Mouse (Mus musculus): ENCODE results near the gene C1ra. TPM values are rescaled to one million over a fixed set of nuclear protein-coding genes. Genes with fewer than 3 reads are reported as not detected.
"Not testable (repeated sequence)": the region's sequence is repeated elsewhere in the genome, so short reads cannot be mapped to it uniquely, and the experiment has no call there.

C1ra gene
- polyA plus RNA-seq, 1 experiment from 2014 or later, result 0.40 TPM

- 74% methylated on average over 7 of the region's 7 CpGs for WGBS
- no peak for ATAC-seq (ENCODE audit: extremely low read depth, insufficient number of reproducible peaks, low FRiP score, low TSS enrichment)
- H3K4me1 ChIP-seq, result peaks cover 11% of the 10 kb centered on the region
Observed at GRCm38 (mm10) chr6:124476216-124476615, 36.0 kb upstream of the C1ra start.

GRCm38 (mm10) chr6:124476796-124477195 is 35.4 kb upstream of the C1ra start:
- Histone ChIP-seq H3K4me3 (no peak overlapping the region), H3K9ac (no peak overlapping the region), H3K36me3 (no peaks in the 10 kb centered on the region), H3K9me3 (no peaks in the 10 kb centered on the region), H3K4me2 (no peak overlapping the region), H3K27ac (replicated peaks) (no peak overlapping the region), H3K4me1 (peaks cover 11% of the 10 kb centered on the region), H3K27me3 (replicated peaks) (no peaks in the 10 kb centered on the region)
- WGBS, result 79% methylated on average over 11 of the region's 11 CpGs
- no peak for ATAC-seq (ENCODE audit: extremely low read depth, insufficient number of reproducible peaks, low FRiP score, low TSS enrichment)

More at GRCm38 (mm10) chr6:124476216-124476615, 36.0 kb upstream of the C1ra start:
- Histone ChIP-seq H3K4me3 (no peak overlapping the region), H3K27ac (replicated peaks) (no peak overlapping the region), H3K36me3 (no peaks in the 10 kb centered on the region), H3K9me3 (no peaks in the 10 kb centered on the region), H3K9ac (no peak overlapping the region), H3K4me2 (no peak overlapping the region), H3K27me3 (replicated peaks) (no peaks in the 10 kb centered on the region)

- no peak overlapping the region for H3K9ac ChIP-seq
- H3K36me3 ChIP-seq, result no peaks in the 10 kb centered on the region
- H3K4me3 ChIP-seq, result no peak overlapping the region
- no peaks in the 10 kb centered on the region for H3K9me3 ChIP-seq
- no peaks in the 10 kb centered on the region for H3K27me3 ChIP-seq (replicated peaks)
- H3K27ac ChIP-seq (replicated peaks), result no peak overlapping the region
- 61% methylated on average over 5 of the region's 5 CpGs for WGBS
- H3K4me2 ChIP-seq, result no peak overlapping the region
- H3K4me1 ChIP-seq, result peaks cover 11% of the 10 kb centered on the region
- ATAC-seq (ENCODE audit: extremely low read depth, insufficient number of reproducible peaks, low FRiP score, low TSS enrichment), result no peak
Observed at GRCm38 (mm10) chr6:124477221-124477655, 35.0 kb upstream of the C1ra start.

GRCm38 (mm10) chr6:124477922-124478651 is 34.1 kb upstream of the C1ra start:
- ATAC-seq (ENCODE audit: extremely low read depth, insufficient number of reproducible peaks, low FRiP score, low TSS enrichment), result no peak
- Histone ChIP-seq H3K4me1 (peaks cover 11% of the 10 kb centered on the region), H3K27me3 (replicated peaks) (0 out of 2 replicates have a peak, but pooled peaks cover under 1% of the 10 kb centered on the region), H3K4me3 (no peak overlapping the region), H3K4me2 (peak overlapping the region; percentile 24; the same call in 1 of the 2 replicates), H3K27ac (replicated peaks) (no peak overlapping the region), H3K36me3 (no peaks in the 10 kb centered on the region), H3K9me3 (no peaks in the 10 kb centered on the region), H3K9ac (no peak overlapping the region)
- WGBS, result 36% methylated on average over 17 of the region's 17 CpGs

- H3K4me3 ChIP-seq, result no peak overlapping the region
- H3K36me3 ChIP-seq, result no peaks in the 10 kb centered on the region
- H3K27me3 ChIP-seq (replicated peaks), result 0 out of 2 replicates have a peak, but pooled peaks cover 6% of the 10 kb centered on the region
- WGBS, result 74% methylated on average over 3 of the region's 3 CpGs
- ATAC-seq (ENCODE audit: extremely low read depth, insufficient number of reproducible peaks, low FRiP score, low TSS enrichment), result no peak
- no peak overlapping the region for H3K27ac ChIP-seq (replicated peaks)
- H3K4me2 ChIP-seq, result no peak overlapping the region
- H3K9me3 ChIP-seq, result no peaks in the 10 kb centered on the region
- H3K4me1 ChIP-seq, result peaks cover 11% of the 10 kb centered on the region
- no peak overlapping the region for H3K9ac ChIP-seq
Observed at GRCm38 (mm10) chr6:124478874-124479572, 33.2 kb upstream of the C1ra start.

GRCm38 (mm10) chr6:124479573-124479930 is 32.7 kb upstream of the C1ra start:
- no peaks in the 10 kb centered on the region for H3K36me3 ChIP-seq
- H3K27ac ChIP-seq (replicated peaks), result no peak overlapping the region
- ATAC-seq (ENCODE audit: extremely low read depth, insufficient number of reproducible peaks, low FRiP score, low TSS enrichment), result no peak
- 74% methylated on average over 3 of the region's 3 CpGs for WGBS
- H3K27me3 ChIP-seq (replicated peaks), result 0 out of 2 replicates have a peak, but pooled peaks cover 6% of the 10 kb centered on the region
- H3K4me3 ChIP-seq, result no peak overlapping the region
- no peak overlapping the region for H3K4me2 ChIP-seq
- no peaks in the 10 kb centered on the region for H3K9me3 ChIP-seq
- H3K9ac ChIP-seq, result no peak overlapping the region
- H3K4me1 ChIP-seq, result peaks cover 11% of the 10 kb centered on the region

- Histone ChIP-seq H3K27ac (replicated peaks) (no peak overlapping the region), H3K9me3 (no peaks in the 10 kb centered on the region), H3K9ac (no peak overlapping the region), H3K4me3 (no peak overlapping the region), H3K27me3 (replicated peaks) (0 out of 2 replicates have a peak, but pooled peaks cover 6% of the 10 kb centered on the region), H3K4me1 (peaks cover 11% of the 10 kb centered on the region), H3K36me3 (no peaks in the 10 kb centered on the region), H3K4me2 (no peak overlapping the region)
- WGBS, result 42% methylated on average over 4 of the region's 4 CpGs
- ATAC-seq (ENCODE audit: extremely low read depth, insufficient number of reproducible peaks, low FRiP score, low TSS enrichment), result no peak
Observed at GRCm38 (mm10) chr6:124480295-124480694, 31.9 kb upstream of the C1ra start.

- Histone ChIP-seq H3K4me2 (no peak overlapping the region), H3K9me3 (no peaks in the 10 kb centered on the region), H3K36me3 (no peaks in the 10 kb centered on the region), H3K4me1 (peaks cover 11% of the 10 kb centered on the region), H3K27me3 (replicated peaks) (0 out of 2 replicates have a peak, but pooled peaks cover 6% of the 10 kb centered on the region), H3K9ac (no peak overlapping the region; the same call in 1 of the 2 replicates), H3K4me3 (no peak overlapping the region), H3K27ac (replicated peaks) (no peak overlapping the region)
- WGBS, result 21% methylated on average over 6 of the region's 6 CpGs
- no peak for ATAC-seq (ENCODE audit: extremely low read depth, insufficient number of reproducible peaks, low FRiP score, low TSS enrichment)
Observed at GRCm38 (mm10) chr6:124481571-124481970, 30.6 kb upstream of the C1ra start.

GRCm38 (mm10) chr6:124483831-124484230 is 28.4 kb upstream of the C1ra start:
- H3K4me3 ChIP-seq; H3K4me1 ChIP-seq; H3K27ac ChIP-seq (replicated peaks); H3K9me3 ChIP-seq; H3K9ac ChIP-seq; ATAC-seq (ENCODE audit: extremely low read depth, insufficient number of reproducible peaks, low FRiP score, low TSS enrichment); H3K4me2 ChIP-seq; H3K36me3 ChIP-seq; H3K27me3 ChIP-seq (replicated peaks): not testable (repeated sequence)
- 82% methylated on average over 3 of the region's 3 CpGs for WGBS

- Histone ChIP-seq H3K36me3 (no peaks in the 10 kb centered on the region), H3K27ac (replicated peaks) (no peak overlapping the region), H3K4me3 (no peak overlapping the region), H3K9me3 (no peaks in the 10 kb centered on the region), H3K9ac (no peak overlapping the region), H3K4me2 (no peak overlapping the region; the same call in 1 of the 2 replicates), H3K4me1 (no peaks in the 10 kb centered on the region), H3K27me3 (replicated peaks) (0 out of 2 replicates have a peak, but pooled peaks cover 6% of the 10 kb centered on the region)
- 80% methylated on average over 7 of the region's 7 CpGs for WGBS
- ATAC-seq (ENCODE audit: extremely low read depth, insufficient number of reproducible peaks, low FRiP score, low TSS enrichment), result no peak
Observed at GRCm38 (mm10) chr6:124484851-124485250, 27.4 kb upstream of the C1ra start.

- Histone ChIP-seq H3K4me2 (peak overlapping the region; percentile 60), H3K36me3 (no peaks in the 10 kb centered on the region), H3K27me3 (replicated peaks) (0 out of 2 replicates have a peak, but pooled peaks cover 6% of the 10 kb centered on the region), H3K4me3 (peak overlapping the region; percentile 19), H3K27ac (replicated peaks) (no peak overlapping the region), H3K9me3 (no peaks in the 10 kb centered on the region), H3K9ac (0 out of 2 replicates have a peak overlapping the region, but pooled peaks have one; percentile 13), H3K4me1 (no peaks in the 10 kb centered on the region)
- no peak for ATAC-seq (ENCODE audit: extremely low read depth, insufficient number of reproducible peaks, low FRiP score, low TSS enrichment)
- WGBS, result 27% methylated on average over 21 of the region's 21 CpGs
Observed at GRCm38 (mm10) chr6:124485414-124486144, 26.6 kb upstream of the C1ra start.

Data from heart, embryonic 13.5 days (tissue).